Mouse (Mus musculus) heart, postnatal 25 days (tissue): ENCODE measurements around the gene Zfp800. TPM values are rescaled to one million over a fixed set of nuclear protein-coding genes. Genes with fewer than 3 reads are reported as not detected.

ENCODE experiments used
- DNase-seq: peaks from one replicate; pipeline ENCODE4 v3.0.0; 2022; ENCODE audit warnings: low spot score
- intact Hi-C: fragments of 180-260 bp; cut with DNase I; formaldehyde crosslinking; loops from one replicate; pipeline ENCODE4 v1.15.1; 2025
- total RNA-seq, 2 experiments: library from RNA; stranded (reverse); gene quantifications; 2 replicates each; pipeline ENCODE4 v1.2.3; 2021

The Zfp800 gene
- total RNA-seq, 2 experiments from 2014 or later = 9.7 to 12.2 TPM

GRCm38 (mm10) chr6:28232618-28233361 lies 165.0 kb downstream of the Zfp800 start:
- intact Hi-C loops = no loop called here
- DNase-seq = no peak

- DNase-seq = no peak
- intact Hi-C loops = no loop called here
Observed at GRCm38 (mm10) chr6:28228085-28228484, 169.7 kb downstream of the Zfp800 start.

- intact Hi-C loops = no loop called here
- no peak for DNase-seq
Observed at GRCm38 (mm10) chr6:28221017-28221416, 176.8 kb downstream of the Zfp800 start.

GRCm38 (mm10) chr6:28218386-28218785 lies 179.4 kb downstream of the Zfp800 start:
- intact Hi-C loops = no loop called here
- no peak for DNase-seq

GRCm38 (mm10) chr6:28215268-28215954 lies 182.4 kb downstream of the Zfp800 start:
- peak; percentile 35 for DNase-seq
- intact Hi-C loops = no loop called here

GRCm38 (mm10) chr6:28214658-28215267 lies 183.0 kb downstream of the Zfp800 start:
- intact Hi-C loops = no loop called here

GRCm38 (mm10) chr6:28203454-28203853 lies 194.4 kb downstream of the Zfp800 start:
- DNase-seq = no peak
- intact Hi-C loops = no loop called here

More at GRCm38 (mm10) chr6:28214658-28215267, 183.0 kb downstream of the Zfp800 start:
- no peak for DNase-seq

- intact Hi-C loops = no loop called here
- no peak for DNase-seq
Observed at GRCm38 (mm10) chr6:28202833-28203232, 195.0 kb downstream of the Zfp800 start.

- intact Hi-C loops = no loop called here
- DNase-seq = no peak
Observed at GRCm38 (mm10) chr6:28193901-28194300, 203.9 kb downstream of the Zfp800 start.

- intact Hi-C loops = no loop called here
Observed at GRCm38 (mm10) chr6:28191935-28192334, 205.9 kb downstream of the Zfp800 start.

More at GRCm38 (mm10) chr6:28191935-28192334, 205.9 kb downstream of the Zfp800 start:
- DNase-seq = no peak

Other genes starting within 250 kb of the Zfp800 start
- 100 to 1,000 TPM; 159 to 161 TPM for gene Arf5, start 25.6 kb upstream of the Zfp800 start, total RNA-seq
- not detected for gene Fscn3, start 29.8 kb upstream of the Zfp800 start, total RNA-seq
- gene Gcc1, start 30.4 kb upstream of the Zfp800 start, total RNA-seq = 1 to 10 TPM; 7.3 to 7.8 TPM
- gene Pax4, start 51.3 kb upstream of the Zfp800 start, total RNA-seq = not detected
- 10 to 100 TPM; 75.4 to 78.4 TPM for gene Snd1, start 77.1 kb upstream of the Zfp800 start, total RNA-seq